Mouse (Mus musculus) megakaryocyte, embryonic 14.5 days (primary cell): ENCODE measurements around the gene Aco1.

Source experiments
- FLI1 ChIP-seq: IDR thresholded peaks from 2 replicates; pipeline ENCODE4 v1.6.1; 2012; ENCODE audit warnings: low read length, inconsistent platforms, mixed read lengths
- GATA1 ChIP-seq: IDR thresholded peaks from 3 replicates; pipeline ENCODE4 v1.6.1; 2012; ENCODE audit warnings: mixed read lengths, low read length, inconsistent platforms, borderline replicate concordance

DNA sequence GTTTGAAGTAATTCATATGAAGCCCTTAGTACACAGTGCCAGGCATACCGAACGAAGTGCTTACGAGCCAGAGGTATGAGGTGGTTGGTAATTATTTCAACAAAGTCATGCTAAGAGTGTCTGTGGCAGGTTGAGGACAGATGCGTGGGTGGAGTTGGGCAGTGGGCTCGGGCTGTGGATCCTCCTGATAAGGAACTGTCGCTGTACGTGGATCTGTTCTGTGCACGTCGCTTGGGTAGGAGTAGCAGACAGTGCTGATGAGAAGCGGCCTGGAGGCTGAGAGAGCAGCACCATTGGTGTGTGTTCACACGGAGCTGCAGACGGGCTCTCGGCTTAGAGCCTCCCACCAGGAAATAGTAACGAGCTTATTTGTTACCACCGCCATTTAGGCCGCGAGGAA, 35.7 kb downstream of the Aco1 start:
- TF ChIP-seq GATA1 (no peak), FLI1 (no peak)
